Mouse (Mus musculus): ENCODE results near the gene Aldh5a1. TPM values are rescaled to one million over a fixed set of nuclear protein-coding genes. Genes with fewer than 3 reads are reported as not detected.

Gene Aldh5a1
- polyA plus RNA-seq, 1 experiment: 17.6 TPM

DNA sequence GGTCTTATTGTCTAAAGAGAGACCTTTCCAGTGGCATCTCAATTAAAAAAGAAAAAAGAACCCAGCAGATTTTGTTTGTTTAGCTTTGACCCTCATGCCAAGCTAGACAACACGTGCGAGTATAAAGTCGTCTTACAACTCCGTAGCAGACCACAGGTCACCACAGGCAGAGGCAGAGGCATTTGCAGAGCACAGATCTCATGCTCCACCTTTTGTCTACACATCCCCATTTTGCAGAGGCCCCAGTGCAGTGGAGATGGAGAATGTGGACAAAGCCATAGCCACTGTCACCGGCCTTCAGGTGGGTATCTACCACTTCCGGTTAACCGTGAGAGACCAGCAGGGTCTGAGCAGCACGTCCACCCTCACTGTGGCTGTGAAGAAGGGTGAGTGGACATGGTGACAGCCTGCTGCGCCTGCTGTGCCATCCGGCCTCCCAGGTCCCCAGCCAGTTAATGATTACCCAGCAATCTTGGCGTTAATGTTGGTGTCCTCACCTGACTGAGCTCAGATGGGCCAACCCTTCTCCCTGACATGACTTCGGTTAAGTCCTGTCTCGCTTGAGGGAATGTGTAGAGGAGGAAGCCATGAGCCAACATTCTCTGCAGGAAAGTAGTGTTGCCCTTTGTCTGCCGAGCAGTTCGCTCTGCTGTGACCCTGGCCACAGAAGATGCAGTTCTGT, 58.0 kb downstream of the Aldh5a1 start:
- H3K27ac ChIP-seq (ENCODE audit: insufficient read depth, low read depth, low read length): peak overlapping the region; percentile 25
- 42% methylated on average over 15 of the region's 15 CpGs for WGBS
- DNase-seq: peak; percentile 95
- 0 out of 2 replicates have a peak, but pooled peaks have one; percentile 0 for TF ChIP-seq CTCF (conservative IDR thresholded peaks at IDR 0.05; ENCODE audit: insufficient read depth, insufficient read length, low read depth, low read length)
- no peak for TF ChIP-seq POLR2A (IDR thresholded peaks at IDR 0.05; ENCODE audit: low read depth, low read length)
- no peaks in the 10 kb centered on the region for H3K27me3 ChIP-seq (replicated peaks; ENCODE audit: control insufficient read depth, insufficient read depth, low read length)
- H3K4me1 ChIP-seq (ENCODE audit: control insufficient read depth, insufficient read depth, low read length): peaks cover 13% of the 10 kb centered on the region; the same call in 1 of the 2 replicates
- no peak overlapping the region for H3K4me3 ChIP-seq (ENCODE audit: insufficient read depth, low read depth, low read length)
- no peaks in the 10 kb centered on the region for H3K36me3 ChIP-seq (ENCODE audit: control insufficient read depth, insufficient read depth, low read length)

- Histone ChIP-seq H3K27ac (ENCODE audit: insufficient read depth, low read depth, low read length) (no peak overlapping the region), H3K4me3 (ENCODE audit: insufficient read depth, low read depth, low read length) (no peak overlapping the region), H3K4me1 (ENCODE audit: control insufficient read depth, insufficient read depth, low read length) (peaks cover 3% of the 10 kb centered on the region; the same call in 1 of the 2 replicates), H3K27me3 (replicated peaks; ENCODE audit: control insufficient read depth, insufficient read depth, low read length) (no peaks in the 10 kb centered on the region), H3K36me3 (ENCODE audit: control insufficient read depth, insufficient read depth, low read length) (no peaks in the 10 kb centered on the region)
- DNase-seq: peak; percentile 16
- 82% methylated on average over 7 of the region's 7 CpGs for WGBS
- no peak for TF ChIP-seq POLR2A (IDR thresholded peaks at IDR 0.05; ENCODE audit: low read depth, low read length)
Observed at GRCm38 (mm10) chr13:24868233-24868632, 69.2 kb downstream of the Aldh5a1 start.

DNA sequence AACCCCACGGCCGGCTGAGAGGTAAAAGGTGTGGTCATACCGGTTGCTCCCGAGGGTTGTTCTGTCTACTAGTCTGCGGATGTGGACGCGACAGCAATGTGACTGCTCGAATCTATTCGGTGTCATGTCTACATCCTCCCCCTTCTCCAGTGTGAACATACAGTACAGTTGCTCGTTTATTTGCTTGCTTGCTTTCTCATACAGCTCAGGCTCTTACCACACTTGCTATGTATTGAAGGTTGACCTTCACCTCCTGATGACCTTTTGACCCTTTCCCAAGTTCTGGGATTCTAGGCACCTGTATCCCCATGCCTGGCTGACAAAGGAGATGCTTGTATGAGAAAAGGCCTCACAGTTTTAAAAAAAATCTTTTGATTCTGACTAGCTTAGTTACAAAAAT, 69.7 kb downstream of the Aldh5a1 start:
- Histone ChIP-seq H3K27me3 (replicated peaks; ENCODE audit: control insufficient read depth, insufficient read depth, low read length) (no peaks in the 10 kb centered on the region), H3K27ac (ENCODE audit: insufficient read depth, low read depth, low read length) (no peak overlapping the region), H3K4me1 (ENCODE audit: control insufficient read depth, insufficient read depth, low read length) (peaks cover 3% of the 10 kb centered on the region; the same call in 1 of the 2 replicates), H3K4me3 (ENCODE audit: insufficient read depth, low read depth, low read length) (no peak overlapping the region), H3K36me3 (ENCODE audit: control insufficient read depth, insufficient read depth, low read length) (no peaks in the 10 kb centered on the region)
- WGBS: 82% methylated on average over 10 of the region's 10 CpGs
- DNase-seq: no peak
- TF ChIP-seq POLR2A (IDR thresholded peaks at IDR 0.05; ENCODE audit: low read depth, low read length): no peak

- no peak overlapping the region for H3K4me3 ChIP-seq (ENCODE audit: insufficient read depth, low read depth, low read length)
Observed at GRCm38 (mm10) chr13:24866430-24867402, 70.7 kb downstream of the Aldh5a1 start.

DNA sequence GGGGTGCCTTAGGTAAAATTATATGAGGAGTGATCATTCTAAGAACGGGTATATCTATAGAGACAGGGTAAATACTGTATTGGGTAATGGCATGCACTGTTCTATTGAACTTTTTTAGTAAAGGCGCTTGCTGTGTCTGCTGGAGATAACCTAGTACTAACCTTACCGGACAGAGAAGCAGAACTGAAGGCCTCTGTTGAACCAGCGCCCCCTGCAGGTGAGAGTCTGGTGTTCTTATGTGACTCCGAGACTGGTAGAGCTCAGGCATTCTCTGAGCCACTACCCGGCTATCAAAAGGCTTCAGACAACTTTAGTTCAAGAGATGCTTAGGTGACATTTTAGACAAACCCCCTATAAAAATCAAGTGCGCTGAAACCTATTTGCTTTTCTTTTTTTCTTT, 74.9 kb downstream of the Aldh5a1 start:
- TF ChIP-seq CTCF (conservative IDR thresholded peaks at IDR 0.05; ENCODE audit: insufficient read depth, insufficient read length, low read depth, low read length) (peak; percentile 63), POLR2A (IDR thresholded peaks at IDR 0.05; ENCODE audit: low read depth, low read length) (no peak)
- peaks cover 3% of the 10 kb centered on the region; the same call in 1 of the 2 replicates for H3K4me1 ChIP-seq (ENCODE audit: control insufficient read depth, insufficient read depth, low read length)
- H3K27me3 ChIP-seq (replicated peaks; ENCODE audit: control insufficient read depth, insufficient read depth, low read length): no peaks in the 10 kb centered on the region
- no peak overlapping the region for H3K4me3 ChIP-seq (ENCODE audit: insufficient read depth, low read depth, low read length)
- WGBS: 61% methylated on average over 7 of the region's 7 CpGs
- H3K27ac ChIP-seq (ENCODE audit: insufficient read depth, low read depth, low read length): no peak overlapping the region
- DNase-seq: peak; percentile 70
- H3K36me3 ChIP-seq (ENCODE audit: control insufficient read depth, insufficient read depth, low read length): no peaks in the 10 kb centered on the region

More at GRCm38 (mm10) chr13:24866430-24867402, 70.7 kb downstream of the Aldh5a1 start:
- no peak for DNase-seq
- no peak overlapping the region for H3K27ac ChIP-seq (ENCODE audit: insufficient read depth, low read depth, low read length)
- peaks cover 3% of the 10 kb centered on the region; the same call in 1 of the 2 replicates for H3K4me1 ChIP-seq (ENCODE audit: control insufficient read depth, insufficient read depth, low read length)
- 62% methylated on average over 9 of the region's 9 CpGs for WGBS
- H3K27me3 ChIP-seq (replicated peaks; ENCODE audit: control insufficient read depth, insufficient read depth, low read length): no peaks in the 10 kb centered on the region
- TF ChIP-seq CTCF (conservative IDR thresholded peaks at IDR 0.05; ENCODE audit: insufficient read depth, insufficient read length, low read depth, low read length): no peak
- TF ChIP-seq POLR2A (IDR thresholded peaks at IDR 0.05; ENCODE audit: low read depth, low read length): no peak
- H3K36me3 ChIP-seq (ENCODE audit: control insufficient read depth, insufficient read depth, low read length): no peaks in the 10 kb centered on the region

DNA sequence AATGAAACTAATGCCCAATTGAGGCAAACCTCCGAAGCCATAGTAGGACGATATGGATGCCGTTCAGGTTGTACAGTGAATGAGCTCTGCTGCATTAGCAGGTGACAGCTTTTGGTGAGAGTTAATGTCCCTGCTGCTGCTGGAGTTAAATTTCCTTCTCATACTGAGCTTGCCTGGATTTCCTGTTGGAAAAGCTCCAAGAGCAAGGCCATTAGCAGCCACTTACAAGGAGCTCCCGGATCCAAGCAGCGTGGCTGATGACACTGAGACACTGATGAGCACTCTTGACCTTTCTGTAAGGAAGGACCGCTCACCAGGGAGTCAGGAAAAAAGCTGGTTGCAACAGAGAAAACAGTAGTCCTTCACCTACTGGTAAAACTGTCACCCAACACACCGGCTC, 75.4 kb downstream of the Aldh5a1 start:
- Histone ChIP-seq H3K27me3 (replicated peaks; ENCODE audit: control insufficient read depth, insufficient read depth, low read length) (no peaks in the 10 kb centered on the region), H3K4me3 (ENCODE audit: insufficient read depth, low read depth, low read length) (no peak overlapping the region), H3K36me3 (ENCODE audit: control insufficient read depth, insufficient read depth, low read length) (no peaks in the 10 kb centered on the region), H3K4me1 (ENCODE audit: control insufficient read depth, insufficient read depth, low read length) (peaks cover 3% of the 10 kb centered on the region; the same call in 1 of the 2 replicates), H3K27ac (ENCODE audit: insufficient read depth, low read depth, low read length) (no peak overlapping the region)
- DNase-seq: peak; percentile 44
- TF ChIP-seq CTCF (conservative IDR thresholded peaks at IDR 0.05; ENCODE audit: insufficient read depth, insufficient read length, low read depth, low read length) (no peak), POLR2A (IDR thresholded peaks at IDR 0.05; ENCODE audit: low read depth, low read length) (no peak)
- WGBS: 23% methylated on average over 7 of the region's 7 CpGs

DNA sequence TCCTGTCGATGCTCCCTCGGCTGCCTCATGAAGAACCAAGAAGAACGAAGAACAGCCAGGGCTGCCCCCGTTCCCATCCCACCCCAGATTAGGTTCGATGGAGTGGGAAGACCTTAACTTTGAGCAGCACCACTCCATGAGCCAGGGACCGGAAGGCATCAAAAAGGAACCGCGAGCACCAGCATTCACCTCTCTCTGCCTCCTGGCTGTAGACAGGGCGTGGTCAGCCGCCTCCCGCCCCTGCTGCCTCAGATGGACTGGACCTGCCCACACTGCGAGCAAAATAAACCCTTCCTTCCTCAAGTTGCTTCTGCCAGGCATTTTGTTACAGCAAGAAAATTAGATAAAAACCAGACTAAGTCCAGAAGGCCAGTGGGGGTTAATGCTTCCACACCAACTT, 76.4 kb downstream of the Aldh5a1 start:
- WGBS: 71% methylated on average over 12 of the region's 12 CpGs
- Histone ChIP-seq H3K27ac (ENCODE audit: insufficient read depth, low read depth, low read length) (no peak overlapping the region), H3K27me3 (replicated peaks; ENCODE audit: control insufficient read depth, insufficient read depth, low read length) (no peaks in the 10 kb centered on the region), H3K4me3 (ENCODE audit: insufficient read depth, low read depth, low read length) (no peak overlapping the region), H3K4me1 (ENCODE audit: control insufficient read depth, insufficient read depth, low read length) (peaks cover 3% of the 10 kb centered on the region; the same call in 1 of the 2 replicates), H3K36me3 (ENCODE audit: control insufficient read depth, insufficient read depth, low read length) (no peaks in the 10 kb centered on the region)
- TF ChIP-seq CTCF (conservative IDR thresholded peaks at IDR 0.05; ENCODE audit: insufficient read depth, insufficient read length, low read depth, low read length) (no peak), POLR2A (IDR thresholded peaks at IDR 0.05; ENCODE audit: low read depth, low read length) (no peak)
- no peak for DNase-seq
